Comparison of ENCODE assay signal across 16 mouse cellular contexts in genomic region chr13:64388415-64388814, GRCm38 (mm10).
A peak's percentile ranks its signal among the peaks of the same experiment; 100 is the strongest.
DNase-seq lines count a peak whose midpoint lies in the region.
"Had no signal": no experiment of that assay in that cellular context is flagged by ENCODE, and none has a peak within 500 bp of the region (broad histone marks: within the 10 kb centered on the region; RNA-seq: fewer than 3 reads in every experiment).

No protein-coding gene starts in this region.

- peak; percentile 26 for DNase-seq in kidney, adult 9 months
- no peak for DNase-seq in kidney, postnatal 4 days
- peak; percentile 10 to 28 for DNase-seq in urinary bladder, postnatal 36 days (ENCODE audit: low spot score in 2 of 2)
- no peak for DNase-seq in urinary bladder, postnatal 25 days (ENCODE audit: low spot score)
- peak; percentile 45 for DNase-seq in fibroblast of lung, adult 2 months (ENCODE audit: low read depth)
- DNase-seq in right cerebral cortex, postnatal 36 days (ENCODE audit: low spot score in 2 of 2), result no peak
- no peak for DNase-seq in frontal cortex, postnatal 10 days (ENCODE audit: low spot score in 2 of 2)
- DNase-seq: cerebellum, adult 11-12 months; cerebellum, postnatal 10 days; heart, postnatal 4 days; kidney, postnatal 14 days; layer of hippocampus, postnatal 36 days; liver, embryonic 13.5 days; lung, embryonic 14.5 days; spleen, adult 18-20 months; thymus, postnatal 25 days had no signal

Comparison
In these comparisons a context has a peak if more than half of its experiments do, and no peak if none do; other contexts are left out.
1. DNase-seq: peak in kidney, adult 9 months (single experiment), urinary bladder, postnatal 36 days (2 of 2) and fibroblast of lung, adult 2 months (single experiment); none in kidney, postnatal 4 days (0 of 2), urinary bladder, postnatal 25 days (single experiment), right cerebral cortex, postnatal 36 days (0 of 2) and frontal cortex, postnatal 10 days (0 of 2).